Mouse (Mus musculus) hindbrain, embryonic 10.5 days (tissue): Measurements from ENCODE around the gene Ppp1r37. TPM values are rescaled to one million over a fixed set of nuclear protein-coding genes. Genes with fewer than 3 reads are reported as not detected.

Source experiments
- DNase-seq: peaks from one replicate; pipeline ENCODE4 v3.0.0-alpha.2; 2017; ENCODE audit warnings: low spot score
- H3K27ac ChIP-seq: fragments of 300-500 bp; sonication (generic); 2 replicates; pipeline ENCODE4 v1.5.1; 2016; ENCODE audit warnings: mild to moderate bottlenecking, moderate library complexity
- H3K27me3 ChIP-seq: fragments of 300-500 bp; sonication (generic); 2 replicates; pipeline ENCODE4 v1.6.1; 2016; ENCODE audit warnings: mild to moderate bottlenecking; ENCODE audit not compliant: poor library complexity, insufficient read depth, severe bottlenecking
- H3K36me3 ChIP-seq: fragments of 300-500 bp; sonication (generic); 2 replicates; pipeline ENCODE4 v1.6.1; 2016; ENCODE audit warnings: mild to moderate bottlenecking, moderate library complexity
- H3K4me1 ChIP-seq: fragments of 300-500 bp; sonication (generic); replicated peaks from 2 replicates; pipeline ENCODE4 v1.6.1; 2016; ENCODE audit warnings: mild to moderate bottlenecking
- H3K4me3 ChIP-seq: fragments of 300-500 bp; sonication (generic); 2 replicates; pipeline ENCODE4 v1.5.1; 2016; ENCODE audit warnings: mild to moderate bottlenecking, moderate library complexity
- H3K9me3 ChIP-seq: fragments of 300-500 bp; sonication (generic); 2 replicates; pipeline ENCODE4 v1.6.1; 2016; ENCODE audit warnings: mild to moderate bottlenecking, moderate library complexity
- WGBS: fragments of 180-500 bp; shearing (Covaris S2); methylation state at CpG from one replicate; pipeline ENCODE4 v1.1.7; 2016; 5-methylcytosine and 5-hydroxymethylcytosine counted together
- polyA plus RNA-seq: library from polyadenylated mRNA; unstranded; fragments of >200 nt; fragmentation: Nextera tagmentation; extraction: Ambion mirVana; gene quantifications from 2 replicates; pipeline ENCODE4 v1.2.1, GENCODE M21; 2016

The Ppp1r37 gene
- polyA plus RNA-seq, 1 experiment from 2014 or later = 30.4 TPM

GRCm38 (mm10) chr7:19500420-19501363, 62.2 kb downstream of the Ppp1r37 start:
- Histone ChIP-seq H3K36me3 (no peaks in the 10 kb centered on the region), H3K9me3 (no peaks in the 10 kb centered on the region), H3K27ac (no peak overlapping the region), H3K4me1 (peaks cover 20% of the 10 kb centered on the region), H3K27me3 (no peaks in the 10 kb centered on the region), H3K4me3 (no peak overlapping the region)
- 73% methylated on average over 12 of the region's 12 CpGs for WGBS
- DNase-seq = no peak

- Histone ChIP-seq H3K4me1 (peaks cover 20% of the 10 kb centered on the region), H3K27me3 (peaks cover 16% of the 10 kb centered on the region), H3K9me3 (0 out of 2 replicates have a peak, but pooled peaks cover 2% of the 10 kb centered on the region), H3K4me3 (no peak overlapping the region), H3K36me3 (no peaks in the 10 kb centered on the region), H3K27ac (no peak overlapping the region)
- no peak for DNase-seq
- 77% methylated on average over 4 of the region's 4 CpGs for WGBS
These were observed 64.5 kb downstream of the Ppp1r37 start for GRCm38 (mm10) chr7:19498326-19498725.

- peaks cover 37% of the 10 kb centered on the region for H3K27me3 ChIP-seq
- peaks cover 28% of the 10 kb centered on the region for H3K4me1 ChIP-seq
- H3K27ac ChIP-seq = no peak overlapping the region
- 57% methylated on average over 5 of the region's 5 CpGs for whole genome bisulfite sequencing
- no peak for DNase-seq
- no peak overlapping the region for H3K4me3 ChIP-seq
- H3K36me3 ChIP-seq = no peaks in the 10 kb centered on the region
- H3K9me3 ChIP-seq = 0 out of 2 replicates have a peak, but pooled peaks cover 2% of the 10 kb centered on the region
These were observed 66.7 kb downstream of the Ppp1r37 start for GRCm38 (mm10) chr7:19496214-19496555.

GRCm38 (mm10) chr7:19495521-19496213, 67.2 kb downstream of the Ppp1r37 start:
- DNase-seq = peak; percentile 50
- Histone ChIP-seq H3K4me3 (no peak overlapping the region), H3K9me3 (0 out of 2 replicates have a peak, but pooled peaks cover 2% of the 10 kb centered on the region), H3K27ac (no peak overlapping the region), H3K36me3 (no peaks in the 10 kb centered on the region), H3K4me1 (peaks cover 28% of the 10 kb centered on the region), H3K27me3 (peaks cover 43% of the 10 kb centered on the region)
- 59% methylated on average over 20 of the region's 20 CpGs for WGBS

GRCm38 (mm10) chr7:19494751-19495474, 68.0 kb downstream of the Ppp1r37 start:
- Histone ChIP-seq H3K27me3 (peaks cover 50% of the 10 kb centered on the region), H3K36me3 (no peaks in the 10 kb centered on the region), H3K27ac (no peak overlapping the region), H3K4me1 (peaks cover 28% of the 10 kb centered on the region), H3K9me3 (0 out of 2 replicates have a peak, but pooled peaks cover 2% of the 10 kb centered on the region), H3K4me3 (no peak overlapping the region)
- WGBS = 86% methylated on average over 25 of the region's 25 CpGs
- DNase-seq = no peak

GRCm38 (mm10) chr7:19491731-19492130, 71.1 kb downstream of the Ppp1r37 start:
- Histone ChIP-seq H3K4me1 (peaks cover 32% of the 10 kb centered on the region), H3K36me3 (no peaks in the 10 kb centered on the region), H3K9me3 (0 out of 2 replicates have a peak, but pooled peaks cover 2% of the 10 kb centered on the region), H3K4me3 (peak overlapping the region; percentile 38), H3K27ac (0 out of 2 replicates have a peak overlapping the region, but pooled peaks have one; percentile 5), H3K27me3 (peaks cover 78% of the 10 kb centered on the region)
- DNase-seq = peak; percentile 44
- WGBS = 3% methylated on average over 26 of the region's 26 CpGs

- no peak overlapping the region for H3K27ac ChIP-seq
- under 1% methylated on average over 31 of the region's 31 CpGs for WGBS
- peaks cover 79% of the 10 kb centered on the region for H3K27me3 ChIP-seq
- H3K4me3 ChIP-seq = peak overlapping the region; percentile 41
- H3K36me3 ChIP-seq = no peaks in the 10 kb centered on the region
- DNase-seq = peak; percentile 37
- peaks cover 15% of the 10 kb centered on the region for H3K4me1 ChIP-seq
- H3K9me3 ChIP-seq = 0 out of 2 replicates have a peak, but pooled peaks cover 2% of the 10 kb centered on the region
These were observed 73.4 kb downstream of the Ppp1r37 start for GRCm38 (mm10) chr7:19489525-19489924.

- Histone ChIP-seq H3K36me3 (no peaks in the 10 kb centered on the region), H3K9me3 (no peaks in the 10 kb centered on the region), H3K27ac (no peak overlapping the region), H3K27me3 (peaks cover 52% of the 10 kb centered on the region), H3K4me1 (peaks cover 9% of the 10 kb centered on the region), H3K4me3 (no peak overlapping the region)
- no peak for DNase-seq
- 91% methylated on average over 7 of the region's 7 CpGs for WGBS
These were observed 76.3 kb downstream of the Ppp1r37 start for GRCm38 (mm10) chr7:19486549-19486948.

- Histone ChIP-seq H3K9me3 (no peaks in the 10 kb centered on the region), H3K4me1 (peaks cover 7% of the 10 kb centered on the region), H3K4me3 (no peak overlapping the region), H3K27me3 (peaks cover 42% of the 10 kb centered on the region), H3K27ac (no peak overlapping the region), H3K36me3 (no peaks in the 10 kb centered on the region)
- no peak for DNase-seq
- WGBS = 86% methylated on average over 1 of the region's 1 CpGs
These were observed 77.4 kb downstream of the Ppp1r37 start for GRCm38 (mm10) chr7:19485488-19485887.

GRCm38 (mm10) chr7:19483281-19483680, 79.6 kb downstream of the Ppp1r37 start:
- WGBS = 83% methylated on average over 8 of the region's 8 CpGs
- Histone ChIP-seq H3K27me3 (peaks cover 28% of the 10 kb centered on the region), H3K9me3 (no peaks in the 10 kb centered on the region), H3K4me1 (peaks cover 1% of the 10 kb centered on the region; the same call in 1 of the 2 replicates), H3K36me3 (no peaks in the 10 kb centered on the region), H3K27ac (no peak overlapping the region), H3K4me3 (no peak overlapping the region)
- DNase-seq = no peak
